Mouse (Mus musculus) cortical plate, adult 2 months (tissue): ENCODE measurements around the gene Msi2. TPM values are rescaled to one million over a fixed set of nuclear protein-coding genes. Genes with fewer than 3 reads are reported as not detected.
A peak's percentile ranks its signal among the peaks of the same experiment; 100 is the strongest.

Experiments
- H3K27ac ChIP-seq: fragments of 200-500 bp; 2 replicates; pipeline ENCODE4 v1.5.1; 2012; ENCODE audit warnings: low read length, control low read depth, inconsistent platforms; ENCODE audit not compliant: insufficient read depth
- H3K4me1 ChIP-seq: fragments of 200-500 bp; 2 replicates; pipeline ENCODE4 v1.6.1; 2011; ENCODE audit warnings: low read length; ENCODE audit not compliant: control insufficient read depth, insufficient read depth
- H3K4me3 ChIP-seq: fragments of 200-500 bp; 2 replicates; pipeline ENCODE4 v1.5.1; 2011; ENCODE audit warnings: mild to moderate bottlenecking, low read length, control low read depth; ENCODE audit not compliant: insufficient read depth
- CTCF ChIP-seq: fragments of 200-500 bp; IDR thresholded peaks from 2 replicates; pipeline ENCODE4 v1.5.1; 2011; ENCODE audit warnings: mild to moderate bottlenecking, control low read depth, low read length; ENCODE audit not compliant: insufficient read depth; ENCODE audit errors: extremely low read depth
- POLR2A ChIP-seq: fragments of 200-500 bp; IDR thresholded peaks from 2 replicates; pipeline ENCODE4 v1.6.1; 2011; ENCODE audit warnings: mild to moderate bottlenecking, low read length, control low read depth; ENCODE audit not compliant: insufficient read depth; ENCODE audit errors: extremely low read depth
- polyA plus RNA-seq: library from polyadenylated mRNA; depleted of rRNA; stranded (reverse); fragments of >200 nt; gene quantifications from 2 replicates; pipeline ENCODE4 v1.2.3, GENCODE M21; 2012

The Msi2 gene
- polyA plus RNA-seq, 1 experiment = 57.5 TPM

DNA sequence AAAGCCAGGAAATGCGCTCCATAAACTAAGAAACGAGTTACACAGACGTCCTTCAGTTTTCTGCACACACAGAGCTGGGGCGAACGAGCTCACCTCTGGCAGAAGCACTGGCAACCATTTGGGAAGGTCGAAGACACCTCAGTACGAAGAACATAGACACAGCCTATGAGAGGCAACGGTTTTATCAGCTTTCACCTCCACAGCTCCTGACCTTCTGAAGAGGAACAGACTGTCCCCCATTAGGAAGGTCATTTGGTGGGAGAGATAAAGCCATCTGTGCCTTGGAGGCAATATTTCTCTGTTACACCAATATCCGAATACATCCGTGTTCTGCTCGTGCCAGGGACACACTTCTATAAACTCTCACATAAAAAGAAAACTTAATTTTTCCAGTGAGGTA, 114.9 kb downstream of the Msi2 start:
- H3K4me3 ChIP-seq = no peak overlapping the region
- H3K27ac ChIP-seq = no peak overlapping the region
- peaks cover 4% of the 10 kb centered on the region; the same call in 1 of the 2 replicates for H3K4me1 ChIP-seq
- no peak for TF ChIP-seq CTCF
- no peak for TF ChIP-seq POLR2A

DNA sequence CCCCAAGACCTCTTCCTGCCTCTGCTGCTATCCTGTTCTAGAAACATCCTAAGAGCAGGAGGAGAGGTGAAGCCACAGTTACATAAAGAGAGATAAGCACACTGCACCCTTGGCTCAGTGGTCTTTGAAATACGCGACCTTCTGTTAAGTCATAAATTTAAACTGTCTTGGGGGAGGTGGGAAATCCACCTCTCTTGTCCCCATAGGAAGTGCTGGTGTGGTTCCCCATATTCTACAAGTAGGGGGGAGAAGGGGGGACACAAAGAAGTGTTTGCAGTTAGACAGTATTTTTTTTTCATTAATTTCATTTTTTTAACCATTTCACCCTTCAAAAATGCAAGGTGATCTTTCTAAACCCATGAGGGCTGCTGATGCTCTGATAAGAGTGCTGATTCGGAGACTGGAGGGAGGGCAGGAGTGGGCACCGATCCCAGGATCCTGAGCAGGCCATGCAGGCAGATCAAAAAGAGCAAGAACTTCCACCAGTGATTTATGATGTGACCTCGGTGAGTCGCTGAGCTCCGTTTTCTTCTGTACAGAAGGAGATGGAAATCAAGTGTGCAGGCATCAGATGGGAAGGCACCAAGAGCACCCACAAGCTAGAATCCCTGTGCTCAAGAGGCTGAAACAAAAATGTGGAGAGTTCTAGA, 115.7 kb downstream of the Msi2 start:
- H3K4me3 ChIP-seq = no peak overlapping the region
- peaks cover 5% of the 10 kb centered on the region; the same call in 1 of the 2 replicates for H3K4me1 ChIP-seq
- H3K27ac ChIP-seq = no peak overlapping the region
- TF ChIP-seq CTCF = no peak
- TF ChIP-seq POLR2A = no peak

DNA sequence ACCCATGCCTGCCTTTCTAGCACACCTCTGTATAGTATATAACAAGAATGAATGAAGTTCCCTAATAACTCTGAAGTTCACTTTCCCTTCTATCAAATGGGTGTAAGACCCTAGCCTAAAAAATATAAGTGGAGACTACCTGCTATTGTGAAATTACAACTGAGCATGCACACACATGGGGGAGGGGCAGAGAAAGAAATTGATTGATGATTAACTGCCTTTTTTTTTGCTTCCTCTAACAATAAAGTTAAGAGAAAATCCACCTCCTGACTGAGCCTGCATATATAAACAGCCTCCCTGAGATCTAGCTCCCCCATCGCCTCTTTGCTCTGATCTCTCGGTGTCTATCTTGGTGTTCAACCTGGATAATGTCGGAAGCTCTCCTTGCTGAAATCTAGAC, 118.1 kb downstream of the Msi2 start:
- no peak overlapping the region for H3K4me3 ChIP-seq
- TF ChIP-seq CTCF (no peak), POLR2A (no peak)
- H3K4me1 ChIP-seq = peaks cover 5% of the 10 kb centered on the region; the same call in 1 of the 2 replicates
- no peak overlapping the region for H3K27ac ChIP-seq

DNA sequence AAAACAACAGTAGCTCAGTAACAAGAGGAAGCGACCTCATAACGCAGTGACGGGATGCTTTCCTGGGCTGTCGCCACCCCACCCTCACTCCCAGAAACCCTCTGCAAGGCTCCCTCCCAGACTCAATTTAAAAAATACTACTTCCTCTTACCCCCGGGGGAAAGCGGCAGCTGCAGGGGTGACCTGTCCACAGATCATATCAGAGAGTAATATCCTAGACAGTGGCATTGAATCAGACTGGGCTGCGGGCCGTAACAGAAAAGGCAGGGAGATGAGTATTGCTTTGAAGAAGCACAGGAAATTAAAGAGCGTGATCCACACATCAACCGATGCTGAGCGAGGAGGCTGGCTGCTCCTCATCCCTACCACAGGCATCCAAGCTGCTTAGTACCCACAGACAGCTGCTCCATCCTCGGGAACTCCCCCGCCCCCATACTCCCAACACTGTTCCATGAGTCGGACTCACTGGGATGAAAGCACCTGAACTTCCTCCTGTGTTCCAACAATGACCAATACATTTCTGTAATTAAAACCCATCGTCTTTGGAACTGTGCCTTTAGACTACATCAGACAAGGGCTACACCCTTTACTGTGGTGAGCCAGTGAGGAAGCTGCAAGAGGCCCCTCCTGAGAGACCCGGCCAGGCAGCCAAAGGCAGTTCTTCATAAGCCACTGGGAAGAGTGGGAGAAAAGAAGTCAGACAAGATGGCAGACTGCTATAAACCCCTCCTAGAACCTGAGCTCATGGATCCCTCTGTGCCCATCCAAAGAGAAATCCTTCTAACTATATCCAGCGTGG, 118.8 kb downstream of the Msi2 start:
- H3K27ac ChIP-seq = no peak overlapping the region
- no peak for TF ChIP-seq POLR2A
- TF ChIP-seq CTCF = no peak
- peaks cover 5% of the 10 kb centered on the region; the same call in 1 of the 2 replicates for H3K4me1 ChIP-seq
- H3K4me3 ChIP-seq = no peak overlapping the region

DNA sequence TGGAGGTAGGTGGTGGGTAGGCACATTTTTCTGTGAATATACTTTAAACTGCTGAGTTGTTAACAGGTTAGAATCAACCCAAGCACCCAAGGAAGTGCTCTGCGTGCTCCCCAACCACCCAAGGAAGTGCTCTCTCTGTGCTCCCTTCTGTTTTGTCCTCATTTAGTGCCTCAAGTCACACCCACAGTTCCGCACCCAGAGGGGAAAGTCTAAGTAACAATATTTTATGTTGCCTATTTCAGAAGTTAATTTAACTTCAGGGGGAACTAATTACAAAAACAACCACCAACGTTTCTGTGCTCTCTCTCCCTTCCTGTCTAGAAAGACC, 119.5 kb downstream of the Msi2 start:
- TF ChIP-seq CTCF = no peak
- TF ChIP-seq POLR2A = no peak
- H3K4me3 ChIP-seq = no peak overlapping the region
- H3K4me1 ChIP-seq = peaks cover 5% of the 10 kb centered on the region; the same call in 1 of the 2 replicates
- peak overlapping the region; percentile 55; the same call in 1 of the 2 replicates for H3K27ac ChIP-seq

DNA sequence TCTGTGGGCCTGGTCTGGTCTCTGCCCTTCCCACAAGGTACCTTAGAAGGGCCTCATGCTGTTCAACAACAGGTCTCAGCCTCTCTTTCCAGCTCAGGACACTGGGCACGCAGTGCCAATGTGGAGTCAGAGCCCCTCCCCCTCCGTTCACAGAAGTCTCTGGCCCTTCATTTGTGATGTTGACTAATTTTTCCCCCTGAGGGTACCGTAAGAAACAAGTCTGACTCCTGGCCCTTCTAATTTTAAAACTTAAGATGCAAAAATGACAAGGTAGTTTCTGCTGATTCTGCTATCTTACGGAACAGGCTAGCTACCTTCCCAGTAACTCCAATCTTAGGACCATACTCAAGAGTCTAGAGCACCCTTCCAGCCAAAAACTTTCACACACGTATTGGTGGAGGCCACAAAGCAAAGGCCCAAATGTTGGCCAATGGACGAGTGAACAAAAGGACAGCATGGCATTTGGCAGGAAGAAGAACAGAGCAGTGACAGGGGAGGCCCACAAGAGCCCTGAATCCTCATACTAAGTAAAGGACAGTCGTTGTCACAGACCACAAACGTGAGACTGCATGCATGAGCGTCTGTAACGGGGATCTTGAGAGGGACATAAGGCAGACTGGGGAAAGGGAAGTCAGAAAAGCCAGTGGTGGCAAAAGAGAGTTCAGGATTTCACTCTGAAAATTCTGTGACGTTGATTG, 120.0 kb downstream of the Msi2 start:
- H3K4me3 ChIP-seq = no peak overlapping the region
- H3K27ac ChIP-seq = peak overlapping the region; percentile 55; the same call in 1 of the 2 replicates
- TF ChIP-seq POLR2A (no peak), CTCF (no peak)
- H3K4me1 ChIP-seq = peaks cover 5% of the 10 kb centered on the region; the same call in 1 of the 2 replicates

DNA sequence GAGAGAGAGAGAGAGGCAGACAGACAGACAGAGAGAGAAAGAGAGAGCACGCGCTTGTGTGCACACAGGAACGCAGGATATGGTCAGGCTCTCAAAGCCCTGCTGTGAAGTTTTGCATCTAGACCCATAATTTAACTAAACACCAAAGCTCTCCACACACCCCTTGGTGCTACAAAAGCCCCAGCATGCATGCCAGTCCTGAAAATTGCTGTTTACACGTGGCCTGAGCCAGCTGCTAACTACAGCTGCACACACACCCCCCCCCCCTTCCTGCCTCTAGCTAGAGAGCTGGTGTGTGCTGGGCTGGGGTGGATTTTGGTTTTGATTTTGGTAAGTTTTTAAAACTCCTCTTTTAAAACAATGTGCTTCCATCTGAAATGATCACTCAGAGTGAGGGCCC, 122.7 kb downstream of the Msi2 start:
- Histone ChIP-seq H3K4me1 (peaks cover 7% of the 10 kb centered on the region; the same call in 1 of the 2 replicates), H3K4me3 (no peak overlapping the region), H3K27ac (no peak overlapping the region)
- TF ChIP-seq POLR2A (no peak), CTCF (no peak)

DNA sequence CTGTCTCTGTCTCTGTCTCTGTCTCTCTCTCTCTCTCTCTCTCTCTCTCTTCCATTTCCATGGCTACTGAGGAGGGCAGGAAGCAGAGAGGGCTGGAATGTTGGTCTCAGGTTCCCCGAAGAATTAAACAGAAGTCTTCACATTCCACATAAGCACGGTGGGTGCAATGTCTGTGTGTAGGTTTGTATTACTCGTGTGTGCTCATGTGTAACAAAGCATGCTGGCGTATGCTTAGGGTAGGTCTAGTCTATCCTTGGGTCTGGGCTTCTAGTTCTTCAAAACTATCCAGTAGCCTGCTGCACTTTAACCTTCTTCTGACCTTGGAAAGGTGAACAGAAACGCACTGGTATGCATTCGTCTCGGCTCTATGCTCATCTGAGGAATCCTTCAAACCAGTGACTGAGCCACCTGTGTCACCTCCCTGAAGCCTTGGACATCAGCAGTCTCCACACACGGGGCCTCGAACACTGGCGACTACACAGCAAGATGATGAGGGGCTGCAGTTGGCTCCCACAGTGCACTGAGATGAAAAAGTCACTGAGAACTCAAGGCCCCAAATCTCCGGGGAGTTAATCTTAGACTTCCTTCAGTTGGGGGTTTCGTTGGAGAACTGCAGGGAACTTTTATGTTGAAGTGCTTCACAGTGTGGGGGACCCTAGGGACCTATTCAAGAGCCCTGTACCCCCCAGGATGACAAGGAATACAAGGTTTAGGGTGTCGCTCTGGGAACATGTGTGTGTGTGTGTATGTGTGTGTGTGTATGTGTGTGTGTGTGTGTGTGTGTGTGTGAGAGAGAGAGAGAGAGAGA, 123.3 kb downstream of the Msi2 start:
- H3K4me1 ChIP-seq = peaks cover 7% of the 10 kb centered on the region; the same call in 1 of the 2 replicates
- H3K27ac ChIP-seq = no peak overlapping the region
- TF ChIP-seq CTCF = no peak
- no peak for TF ChIP-seq POLR2A
- no peak overlapping the region for H3K4me3 ChIP-seq

DNA sequence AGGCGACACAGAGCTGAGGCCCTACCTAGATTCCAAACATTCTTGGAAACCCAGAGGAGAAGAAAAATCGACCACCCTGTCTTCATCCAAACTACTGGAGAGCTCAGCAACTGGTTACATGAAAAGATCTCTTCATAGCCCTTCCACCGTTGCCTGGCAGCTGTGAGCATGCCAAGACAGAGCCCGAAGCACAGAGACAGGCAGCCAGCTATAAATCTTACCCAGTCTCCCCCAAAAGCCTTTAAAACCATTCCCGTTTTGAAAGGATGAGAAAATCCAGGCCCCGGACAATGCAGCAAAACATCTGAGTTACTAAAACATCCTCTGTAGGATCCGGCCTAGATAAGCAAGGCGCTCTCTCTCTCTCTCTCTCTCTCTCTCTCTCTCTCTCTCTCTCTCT, 124.3 kb downstream of the Msi2 start:
- TF ChIP-seq CTCF (no peak), POLR2A (no peak)

More for the DNA sequence above, 124.3 kb downstream of the Msi2 start:
- Histone ChIP-seq H3K27ac (no peak overlapping the region), H3K4me3 (no peak overlapping the region), H3K4me1 (peaks cover 5% of the 10 kb centered on the region; the same call in 1 of the 2 replicates)
